Mouse (Mus musculus) limb, embryonic 12.5 days (tissue): ENCODE measurements around the gene Ctnnbip1. TPM values are rescaled to one million over a fixed set of nuclear protein-coding genes. Genes with fewer than 3 reads are reported as not detected.
A peak's percentile ranks its signal among the peaks of the same experiment; 100 is the strongest.

Experiments used
- ATAC-seq: fragments of 200-750 bp; cut with Nextera tagmentation; 2 replicates; pipeline ENCODE4 v1.8.0; 2017; ENCODE audit warnings: low read depth, moderate TSS enrichment; ENCODE audit not compliant: insufficient number of reproducible peaks, insufficient read depth, low FRiP score, low TSS enrichment
- H3K27ac ChIP-seq: fragments of 300-500 bp; sonication (generic); 2 replicates; pipeline ENCODE4 v1.5.1; 2016; ENCODE audit warnings: mild to moderate bottlenecking, moderate library complexity
- H3K27me3 ChIP-seq: fragments of 300-500 bp; sonication (generic); 2 replicates; pipeline ENCODE4 v1.6.1; 2016; ENCODE audit warnings: mild to moderate bottlenecking, moderate library complexity
- H3K36me3 ChIP-seq: fragments of 300-500 bp; sonication (generic); 2 replicates; pipeline ENCODE4 v1.6.1; 2016; ENCODE audit warnings: mild to moderate bottlenecking, moderate library complexity
- H3K4me1 ChIP-seq: fragments of 300-500 bp; sonication (generic); replicated peaks from 2 replicates; pipeline ENCODE4 v1.6.1; 2016
- H3K4me2 ChIP-seq: fragments of 300-500 bp; sonication (generic); 2 replicates; pipeline ENCODE4 v1.6.1; 2016; ENCODE audit warnings: mild to moderate bottlenecking, moderate library complexity
- H3K4me3 ChIP-seq: fragments of 300-500 bp; sonication (generic); replicated peaks from 2 replicates; pipeline ENCODE4 v1.5.1; 2016; ENCODE audit warnings: mild to moderate bottlenecking
- H3K9ac ChIP-seq: fragments of 300-500 bp; sonication (generic); replicated peaks from 2 replicates; pipeline ENCODE4 v1.6.1; 2016; ENCODE audit warnings: mild to moderate bottlenecking, moderate library complexity
- H3K9me3 ChIP-seq: fragments of 300-500 bp; sonication (generic); 2 replicates; pipeline ENCODE4 v1.6.1; 2016; ENCODE audit warnings: mild to moderate bottlenecking, moderate library complexity
- WGBS: fragments of 180-500 bp; shearing (Covaris S2); methylation state at CpG from one replicate; pipeline ENCODE4 v1.1.7; 2016; 5-methylcytosine and 5-hydroxymethylcytosine counted together
- polyA plus RNA-seq: library from polyadenylated mRNA; unstranded; fragments of >200 nt; fragmentation: Nextera tagmentation; extraction: Ambion mirVana; gene quantifications from 2 replicates; pipeline ENCODE4 v1.2.1, GENCODE M21; 2016

Gene Ctnnbip1
- polyA plus RNA-seq, 1 experiment from 2014 or later, result 92.3 TPM

DNA sequence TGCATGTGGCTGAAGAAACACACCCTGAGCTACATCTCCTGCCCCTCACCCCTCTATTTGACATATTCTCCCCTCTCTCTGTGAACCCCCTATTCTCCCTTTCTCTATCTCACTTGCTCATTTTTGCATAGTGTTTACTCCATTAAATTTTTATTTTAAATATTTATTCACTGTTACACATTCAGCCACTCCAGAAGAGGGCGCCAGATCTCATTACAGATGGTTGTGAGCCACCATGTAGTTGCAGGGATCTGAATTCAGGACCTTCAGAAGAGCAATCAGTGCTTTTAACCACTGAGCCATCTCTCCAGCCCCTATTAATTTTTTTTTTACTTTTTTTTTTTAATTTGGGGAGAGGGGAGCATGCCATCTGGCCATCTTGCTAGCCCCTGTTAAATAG is 72.2 kb downstream of the Ctnnbip1 start:
- Histone ChIP-seq H3K4me2 (no peak overlapping the region), H3K36me3 (no peaks in the 10 kb centered on the region), H3K9ac (no peak overlapping the region), H3K9me3 (peaks cover 5% of the 10 kb centered on the region; the same call in 1 of the 2 replicates), H3K4me1 (peaks cover 14% of the 10 kb centered on the region), H3K27ac (no peak overlapping the region), H3K27me3 (peaks cover 37% of the 10 kb centered on the region), H3K4me3 (no peak overlapping the region)
- 81% methylated on average over 1 of the region's 1 CpGs for WGBS
- no peak for ATAC-seq

DNA sequence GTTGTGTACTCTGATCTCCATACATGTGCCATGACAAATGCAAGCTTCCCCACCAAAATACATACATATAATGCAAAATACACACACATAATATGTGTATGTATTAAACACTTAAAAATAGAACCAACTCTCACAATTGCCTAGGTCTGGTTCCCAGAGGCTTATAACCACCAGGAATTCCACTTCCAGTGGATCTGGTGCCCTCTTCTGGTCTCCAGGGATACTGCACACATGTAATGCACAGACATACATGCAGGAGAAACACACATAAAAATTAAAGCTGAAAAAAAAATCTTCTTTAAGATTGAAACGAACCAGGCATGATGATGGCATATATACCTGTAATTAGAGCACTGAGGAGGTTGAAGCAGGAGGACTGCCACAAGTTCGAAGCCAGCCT is 73.5 kb downstream of the Ctnnbip1 start:
- ATAC-seq, result no peak
- Histone ChIP-seq H3K4me1 (peaks cover 9% of the 10 kb centered on the region), H3K27ac (no peak overlapping the region), H3K36me3 (no peaks in the 10 kb centered on the region), H3K27me3 (peaks cover 28% of the 10 kb centered on the region), H3K4me3 (no peak overlapping the region), H3K9ac (no peak overlapping the region), H3K9me3 (peaks cover 5% of the 10 kb centered on the region; the same call in 1 of the 2 replicates), H3K4me2 (no peak overlapping the region)
- WGBS, result 90% methylated on average over 2 of the region's 2 CpGs

- no peaks in the 10 kb centered on the region for H3K36me3 ChIP-seq
- no peak overlapping the region for H3K27ac ChIP-seq
- ATAC-seq, result no peak
- peaks cover 4% of the 10 kb centered on the region; the same call in 1 of the 2 replicates for H3K27me3 ChIP-seq
- no peaks in the 10 kb centered on the region for H3K4me1 ChIP-seq
- peaks cover 5% of the 10 kb centered on the region; the same call in 1 of the 2 replicates for H3K9me3 ChIP-seq
- no peak overlapping the region for H3K9ac ChIP-seq
- H3K4me3 ChIP-seq, result no peak overlapping the region
- 81% methylated on average over 9 of the region's 9 CpGs for WGBS
- H3K4me2 ChIP-seq, result no peak overlapping the region
These were observed 77.0 kb downstream of the Ctnnbip1 start for GRCm38 (mm10) chr4:149594913-149595581.

GRCm38 (mm10) chr4:149597641-149598208 is 79.7 kb downstream of the Ctnnbip1 start:
- H3K9ac ChIP-seq, result no peak overlapping the region
- H3K27me3 ChIP-seq, result peaks cover 4% of the 10 kb centered on the region; the same call in 1 of the 2 replicates
- no peak for ATAC-seq
- 81% methylated on average over 12 of the region's 12 CpGs for WGBS
- no peak overlapping the region for H3K4me3 ChIP-seq
- no peaks in the 10 kb centered on the region for H3K9me3 ChIP-seq
- H3K36me3 ChIP-seq, result no peaks in the 10 kb centered on the region
- H3K4me2 ChIP-seq, result no peak overlapping the region
- H3K27ac ChIP-seq, result no peak overlapping the region
- H3K4me1 ChIP-seq, result peaks cover 14% of the 10 kb centered on the region

DNA sequence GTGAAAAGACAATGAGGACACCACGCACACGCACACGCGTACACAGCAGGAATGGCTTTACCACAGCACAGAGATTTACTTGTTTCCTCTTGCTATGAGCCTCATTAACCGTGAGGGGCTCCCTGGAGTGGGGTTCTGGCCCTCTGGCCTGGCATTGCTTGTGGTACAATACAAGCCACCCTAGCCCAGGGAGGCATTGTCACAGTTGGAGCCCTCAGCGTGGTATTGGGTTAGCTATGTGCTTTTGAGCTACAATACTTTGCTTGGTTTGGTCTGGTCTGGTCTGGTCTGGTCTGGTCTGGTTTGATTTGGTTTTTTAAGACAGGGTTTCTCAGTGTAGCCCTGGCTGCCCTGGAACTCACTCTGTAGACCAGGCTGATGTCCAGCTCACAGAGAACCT is 81.5 kb downstream of the Ctnnbip1 start:
- H3K27ac ChIP-seq, result no peak overlapping the region
- H3K4me1 ChIP-seq, result peaks cover 14% of the 10 kb centered on the region
- peaks cover 4% of the 10 kb centered on the region; the same call in 1 of the 2 replicates for H3K27me3 ChIP-seq
- H3K4me2 ChIP-seq, result no peak overlapping the region
- no peak overlapping the region for H3K9ac ChIP-seq
- no peaks in the 10 kb centered on the region for H3K9me3 ChIP-seq
- 92% methylated on average over 6 of the region's 6 CpGs for WGBS
- ATAC-seq, result no peak
- H3K4me3 ChIP-seq, result no peak overlapping the region
- no peaks in the 10 kb centered on the region for H3K36me3 ChIP-seq

DNA sequence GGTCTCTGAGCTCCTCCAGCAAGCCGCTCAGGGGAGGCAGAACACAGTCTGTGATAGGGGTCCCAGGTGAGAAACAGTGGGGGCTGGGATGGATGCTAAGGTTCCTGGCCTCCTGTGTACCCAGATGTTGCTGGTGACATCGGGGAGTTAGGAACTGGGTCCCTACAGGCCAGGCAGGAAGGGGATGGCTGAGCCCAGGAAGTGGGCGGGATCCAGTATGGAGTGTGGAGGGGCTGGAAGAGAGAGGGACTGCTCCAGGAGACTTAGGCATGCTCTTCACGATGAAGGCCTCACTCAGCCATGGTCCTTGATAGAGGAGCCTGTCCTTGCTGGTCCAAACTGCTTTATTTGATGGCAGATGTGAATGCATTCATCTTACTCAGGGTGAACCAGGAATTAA is 82.1 kb downstream of the Ctnnbip1 start:
- H3K36me3 ChIP-seq, result no peaks in the 10 kb centered on the region
- H3K9me3 ChIP-seq, result no peaks in the 10 kb centered on the region
- no peak overlapping the region for H3K9ac ChIP-seq
- ATAC-seq, result no peak
- H3K27ac ChIP-seq, result no peak overlapping the region
- H3K4me1 ChIP-seq, result peaks cover 14% of the 10 kb centered on the region
- no peak overlapping the region for H3K4me3 ChIP-seq
- H3K27me3 ChIP-seq, result peaks cover 4% of the 10 kb centered on the region; the same call in 1 of the 2 replicates
- WGBS, result 79% methylated on average over 4 of the region's 4 CpGs
- H3K4me2 ChIP-seq, result no peak overlapping the region

DNA sequence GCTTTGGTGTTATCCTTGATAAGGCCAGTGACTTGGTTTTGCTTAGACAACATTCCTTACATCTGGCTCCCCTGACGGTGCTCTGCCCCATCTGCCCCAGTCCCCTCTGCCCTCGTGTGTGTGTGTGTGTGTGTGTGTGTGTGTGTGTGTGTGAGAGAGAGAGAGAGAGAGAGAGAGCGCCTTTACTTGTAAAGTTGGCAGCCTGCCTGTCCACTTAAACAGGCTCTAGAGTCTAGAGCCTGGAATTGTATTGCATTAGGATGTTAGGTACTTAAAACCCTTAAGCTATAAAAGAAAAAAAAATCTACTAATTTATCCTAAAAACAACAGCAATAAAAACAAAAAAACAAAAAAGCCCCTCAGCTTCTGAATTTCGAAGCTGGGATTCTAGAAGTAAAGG is 83.4 kb downstream of the Ctnnbip1 start:
- WGBS, result 29% methylated on average over 4 of the region's 4 CpGs
- H3K36me3 ChIP-seq, result no peaks in the 10 kb centered on the region

GRCm38 (mm10) chr4:149602236-149602635 is 84.2 kb downstream of the Ctnnbip1 start:
- Histone ChIP-seq H3K4me3 (no peak overlapping the region), H3K27ac (no peak overlapping the region), H3K9me3 (no peaks in the 10 kb centered on the region), H3K27me3 (peaks cover 4% of the 10 kb centered on the region; the same call in 1 of the 2 replicates), H3K4me2 (no peak overlapping the region), H3K9ac (no peak overlapping the region), H3K36me3 (no peaks in the 10 kb centered on the region), H3K4me1 (peaks cover 21% of the 10 kb centered on the region)
- 67% methylated on average over 7 of the region's 7 CpGs for WGBS
- ATAC-seq, result no peak

More for the DNA sequence above, 83.4 kb downstream of the Ctnnbip1 start:
- H3K4me3 ChIP-seq, result no peak overlapping the region
- 0 out of 2 replicates have a peak overlapping the region, but pooled peaks have one; percentile 35 for H3K27ac ChIP-seq
- peaks cover 14% of the 10 kb centered on the region for H3K4me1 ChIP-seq
- H3K27me3 ChIP-seq, result peaks cover 4% of the 10 kb centered on the region; the same call in 1 of the 2 replicates
- no peak for ATAC-seq
- no peak overlapping the region for H3K9ac ChIP-seq
- no peak overlapping the region for H3K4me2 ChIP-seq
- no peaks in the 10 kb centered on the region for H3K9me3 ChIP-seq

DNA sequence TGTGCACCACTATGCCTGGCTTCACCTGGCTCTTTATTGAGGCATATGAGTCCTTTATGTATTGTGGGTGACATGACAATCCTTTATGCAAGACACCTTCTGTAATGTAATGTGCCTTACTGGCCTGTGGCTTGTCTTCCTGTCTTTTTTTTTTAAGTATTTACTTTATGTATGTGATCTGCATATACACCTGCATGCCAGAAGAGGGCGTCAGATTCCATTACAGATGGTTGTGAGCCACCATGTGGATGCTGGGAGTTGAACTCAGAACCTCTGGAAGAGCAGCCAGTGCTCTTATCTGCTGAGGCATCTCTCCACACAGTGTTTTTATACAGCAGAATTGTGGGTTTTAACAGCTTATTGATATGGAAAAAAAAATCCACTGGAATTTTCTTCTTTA is 85.8 kb downstream of the Ctnnbip1 start:
- Histone ChIP-seq H3K4me3 (no peak overlapping the region), H3K9me3 (no peaks in the 10 kb centered on the region), H3K9ac (no peak overlapping the region), H3K27ac (no peak overlapping the region), H3K4me2 (no peak overlapping the region), H3K36me3 (no peaks in the 10 kb centered on the region), H3K4me1 (peaks cover 37% of the 10 kb centered on the region), H3K27me3 (peaks cover 3% of the 10 kb centered on the region)
- WGBS, result 58% methylated on average over 1 of the region's 1 CpGs
- no peak for ATAC-seq

- ATAC-seq, result no peak
- 77% methylated on average over 3 of the region's 3 CpGs for WGBS
These were observed 86.5 kb downstream of the Ctnnbip1 start for GRCm38 (mm10) chr4:149604518-149604917.

GRCm38 (mm10) chr4:149606056-149606455 is 88.0 kb downstream of the Ctnnbip1 start:
- ATAC-seq, result no peak
- WGBS, result 83% methylated on average over 18 of the region's 18 CpGs
- Histone ChIP-seq H3K27me3 (no peaks in the 10 kb centered on the region; the same call in 1 of the 2 replicates), H3K27ac (no peak overlapping the region), H3K4me1 (peaks cover 43% of the 10 kb centered on the region), H3K9ac (no peak overlapping the region), H3K4me3 (no peak overlapping the region), H3K36me3 (no peaks in the 10 kb centered on the region), H3K4me2 (no peak overlapping the region), H3K9me3 (no peaks in the 10 kb centered on the region)

More at GRCm38 (mm10) chr4:149604518-149604917, 86.5 kb downstream of the Ctnnbip1 start:
- no peak overlapping the region for H3K9ac ChIP-seq
- H3K9me3 ChIP-seq, result no peaks in the 10 kb centered on the region
- H3K4me1 ChIP-seq, result peaks cover 44% of the 10 kb centered on the region
- no peak overlapping the region for H3K4me3 ChIP-seq
- H3K27ac ChIP-seq, result no peak overlapping the region
- no peak overlapping the region for H3K4me2 ChIP-seq
- H3K36me3 ChIP-seq, result no peaks in the 10 kb centered on the region
- H3K27me3 ChIP-seq, result no peaks in the 10 kb centered on the region; the same call in 1 of the 2 replicates
